Mouse (Mus musculus) spleen, postnatal 10 days (tissue): ENCODE data around the gene Smyd1.
"Not testable (repeated sequence)": the region's sequence is repeated elsewhere in the genome, so short reads cannot be mapped to it uniquely, and the experiment has no call there.

Source experiments
- DNase-seq, 2 experiments: peaks; one replicate each; pipeline ENCODE4 v3.0.0; 2021 to 2022; ENCODE audit warnings: low spot score in 2 of 2

Gene Smyd1

DNA sequence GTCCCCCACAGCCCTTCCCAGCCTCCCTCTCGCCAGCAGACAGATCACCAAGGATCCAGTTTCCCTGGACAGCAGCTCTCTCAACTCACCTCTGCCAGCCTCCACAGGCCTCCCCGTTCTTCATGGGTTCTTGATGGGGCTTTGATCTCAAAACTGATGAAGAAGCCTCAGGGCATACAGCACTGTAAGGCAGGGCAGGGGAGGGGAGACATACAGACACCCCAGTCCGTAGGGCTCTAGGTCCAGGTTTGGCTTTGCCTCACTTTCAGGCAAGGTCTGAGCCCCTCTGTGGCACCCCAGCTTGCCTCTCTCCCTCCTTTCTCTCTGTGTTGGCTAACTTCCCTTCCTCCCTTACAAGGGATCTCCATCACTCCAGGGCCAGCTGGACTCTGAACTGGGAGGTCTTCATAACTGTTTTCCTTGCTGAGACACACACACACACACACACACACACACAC, at the start of gene Smyd1:
TSS of gene Smyd1 (minus strand) at position 408 of the 458 bp plus-strand sequence.
- no peak for DNase-seq

DNA sequence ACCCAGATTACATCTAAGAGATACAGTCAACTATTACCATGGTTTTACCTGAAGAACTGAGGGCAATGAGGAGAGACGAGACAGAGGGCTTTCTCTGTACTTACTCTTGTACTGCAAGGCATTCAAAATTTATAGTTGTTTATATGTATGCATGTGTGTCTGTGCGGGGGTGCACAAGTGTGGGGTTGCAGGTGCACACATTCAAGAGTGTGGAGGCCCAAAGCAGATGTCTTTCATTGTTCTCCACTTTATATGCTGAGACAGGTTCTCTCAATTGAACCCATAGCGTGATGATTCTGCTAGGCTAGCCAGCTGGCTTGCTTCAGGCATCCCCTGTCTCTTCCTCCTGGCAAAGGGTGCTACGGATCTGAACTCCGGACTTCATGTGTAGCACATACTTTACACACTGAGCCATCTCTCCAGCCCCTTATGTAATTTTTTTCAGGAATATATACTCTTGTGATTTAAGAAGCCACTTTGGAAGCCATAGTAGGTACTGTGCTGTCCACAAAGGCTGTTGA, 49.1 kb upstream of the Smyd1 start:
- DNase-seq, result no peak

DNA sequence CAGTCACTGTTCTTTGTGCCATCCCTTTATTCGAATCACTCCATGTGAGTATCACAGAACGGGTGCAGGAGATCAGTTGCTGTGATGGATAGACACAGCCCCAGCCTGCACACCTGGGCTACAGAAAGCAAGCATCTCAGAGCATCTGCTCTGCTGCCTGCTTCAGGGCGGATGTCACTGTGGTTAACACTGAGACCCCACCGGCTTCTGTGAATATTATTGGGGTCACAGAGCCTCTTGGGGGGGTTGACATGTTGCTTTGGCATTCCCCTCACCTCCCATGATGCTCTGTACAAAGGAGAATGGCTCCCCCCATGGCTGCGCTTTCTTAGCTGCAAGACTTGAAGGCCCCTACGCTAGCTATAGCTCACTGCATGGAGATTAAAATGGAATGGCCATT, 47.4 kb upstream of the Smyd1 start:
- no peak for DNase-seq

GRCm38 (mm10) chr6:71363995-71364394, 42.0 kb upstream of the Smyd1 start:
- DNase-seq, result no peak

DNA sequence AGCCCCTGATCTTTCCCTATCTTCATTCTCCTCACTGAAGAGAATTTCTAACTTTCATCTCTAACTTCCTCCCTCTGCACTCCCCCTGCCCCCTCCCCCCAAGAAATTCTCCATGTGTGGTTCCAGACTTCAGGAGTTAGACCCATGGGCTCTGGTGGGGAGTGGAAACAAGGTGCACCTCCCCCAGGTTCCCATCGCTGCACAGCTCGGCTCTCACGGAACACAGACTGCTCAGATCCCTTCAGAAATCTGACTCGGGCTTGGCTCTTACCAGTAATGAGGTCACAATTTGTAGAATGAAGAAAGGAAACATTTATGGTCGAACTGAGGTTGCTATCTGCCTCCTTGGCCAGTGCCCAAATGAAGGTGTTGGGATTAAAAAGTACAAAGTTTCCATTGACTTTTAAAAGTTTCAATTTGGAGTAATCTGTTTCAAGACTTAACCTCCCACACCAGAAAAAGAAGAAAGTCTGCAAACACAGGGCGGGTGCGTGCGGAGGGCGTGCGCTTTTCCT, 39.2 kb upstream of the Smyd1 start:
- no peak for DNase-seq

GRCm38 (mm10) chr6:71360751-71361150, 38.7 kb upstream of the Smyd1 start:
- DNase-seq, result no peak

DNA sequence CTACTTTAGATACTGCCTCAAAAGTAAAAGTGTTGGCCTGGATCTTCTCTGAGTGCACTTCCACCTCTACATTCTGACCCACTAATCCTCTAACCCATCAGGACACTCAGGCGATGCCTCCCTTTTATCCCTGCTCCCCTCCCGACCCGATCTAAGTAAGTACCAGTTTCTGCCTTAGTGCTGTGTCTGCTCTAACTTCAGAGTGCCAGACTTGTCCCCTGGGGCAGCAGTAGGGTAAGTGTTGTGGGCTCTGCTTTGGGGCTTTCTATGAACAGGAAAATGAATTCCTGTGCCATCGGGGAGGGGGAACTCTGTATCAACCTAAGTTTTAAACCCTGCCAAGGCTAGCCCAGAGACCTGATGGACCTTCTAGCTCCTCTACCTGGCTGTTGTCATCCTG, 38.2 kb upstream of the Smyd1 start:
- DNase-seq, result no peak

- DNase-seq, result no peak
These were observed 35.5 kb upstream of the Smyd1 start for GRCm38 (mm10) chr6:71357493-71357892.

DNA sequence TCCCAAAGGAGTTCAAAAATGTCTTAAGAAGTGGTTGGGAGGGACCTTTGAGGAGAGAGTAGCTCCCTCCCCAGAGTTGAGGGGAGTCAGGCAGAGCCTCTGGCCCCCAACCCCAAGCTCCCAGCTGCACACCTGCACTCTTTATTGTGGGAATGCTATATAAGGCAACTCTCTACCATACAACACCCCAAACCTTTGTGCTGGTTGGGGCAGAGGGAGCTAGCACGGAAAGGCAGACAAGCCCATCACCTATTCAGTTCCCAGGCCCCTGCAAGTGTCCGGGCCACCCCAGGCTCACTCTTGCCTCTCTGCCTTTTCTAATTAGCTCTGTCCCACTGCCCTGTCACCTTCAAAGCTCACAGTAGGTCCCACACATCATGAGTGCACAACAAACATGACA, 31.7 kb upstream of the Smyd1 start:
- DNase-seq, result no peak

DNA sequence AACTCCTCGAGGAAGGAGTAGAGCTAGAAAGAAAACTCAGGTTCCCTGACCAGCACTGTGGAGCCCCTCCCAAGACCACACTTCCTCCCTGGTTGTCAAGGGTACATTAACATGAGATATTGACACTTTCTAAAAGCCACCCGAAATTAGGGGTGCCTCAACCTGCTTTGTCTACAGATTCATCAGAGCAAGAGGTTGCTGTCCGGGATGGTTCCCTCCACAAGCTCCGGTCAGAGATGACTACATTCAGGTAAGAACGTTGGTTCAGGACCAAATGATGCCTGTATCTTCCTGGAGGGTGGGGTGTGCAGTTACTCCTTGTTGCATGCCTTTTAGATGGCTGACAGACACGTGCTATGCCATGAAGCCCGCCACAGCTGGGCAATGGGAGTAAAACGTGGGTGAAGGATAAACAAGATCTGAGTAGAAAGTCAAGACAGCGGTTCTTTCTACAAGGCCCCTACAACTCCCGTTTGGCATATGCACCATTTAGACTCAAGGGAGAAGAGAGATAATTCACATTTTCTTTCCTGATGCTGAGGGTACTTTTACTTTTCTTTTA, 30.9 kb upstream of the Smyd1 start:
- no peak for DNase-seq

DNA sequence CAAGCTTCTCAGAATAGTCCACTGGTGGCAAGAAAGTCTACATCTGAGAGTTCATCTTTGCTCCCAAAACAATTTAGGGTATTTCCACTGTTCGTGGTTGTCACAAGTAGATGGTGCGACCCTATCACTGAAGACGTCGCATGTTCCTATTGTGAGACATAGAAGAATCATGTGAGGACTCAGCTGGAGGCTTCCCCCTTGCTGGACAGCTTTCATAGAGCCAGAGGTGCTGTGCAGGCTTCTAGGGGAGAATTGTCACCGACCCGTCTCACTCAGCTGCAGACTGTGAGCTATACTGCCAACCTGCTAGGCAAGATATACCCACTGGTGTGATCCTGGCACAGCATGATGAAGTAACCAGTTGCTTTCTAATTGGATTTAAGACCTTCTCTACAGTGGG, 30.2 kb upstream of the Smyd1 start:
- DNase-seq, result no peak

- DNase-seq, result no peak
These were observed 29.2 kb upstream of the Smyd1 start for GRCm38 (mm10) chr6:71351201-71351600.

- no peak for DNase-seq
These were observed 26.0 kb upstream of the Smyd1 start for GRCm38 (mm10) chr6:71348006-71348405.

DNA sequence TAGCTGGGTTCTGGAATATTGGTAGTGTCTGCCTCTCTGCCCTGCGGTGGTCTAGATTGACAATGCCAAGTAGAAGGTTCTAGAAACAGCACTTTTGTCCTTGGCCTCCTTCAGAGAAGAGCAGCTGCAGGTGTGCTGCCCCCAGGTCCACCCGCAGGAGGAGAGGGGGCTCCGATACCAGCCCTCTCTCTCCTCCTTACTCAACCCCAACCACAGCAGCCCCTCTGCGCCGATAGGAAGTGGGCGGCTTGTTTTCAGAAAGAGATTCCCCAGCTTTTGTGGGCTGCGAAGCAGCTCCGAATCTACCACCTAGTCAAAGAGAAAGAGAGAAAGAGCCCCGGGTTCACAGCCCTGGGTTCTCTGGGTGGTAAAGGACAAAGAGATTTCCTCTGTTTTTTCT, 19.1 kb upstream of the Smyd1 start:
- no peak for DNase-seq

GRCm38 (mm10) chr6:71339351-71339750, 17.3 kb upstream of the Smyd1 start:
- DNase-seq, result no peak

DNA sequence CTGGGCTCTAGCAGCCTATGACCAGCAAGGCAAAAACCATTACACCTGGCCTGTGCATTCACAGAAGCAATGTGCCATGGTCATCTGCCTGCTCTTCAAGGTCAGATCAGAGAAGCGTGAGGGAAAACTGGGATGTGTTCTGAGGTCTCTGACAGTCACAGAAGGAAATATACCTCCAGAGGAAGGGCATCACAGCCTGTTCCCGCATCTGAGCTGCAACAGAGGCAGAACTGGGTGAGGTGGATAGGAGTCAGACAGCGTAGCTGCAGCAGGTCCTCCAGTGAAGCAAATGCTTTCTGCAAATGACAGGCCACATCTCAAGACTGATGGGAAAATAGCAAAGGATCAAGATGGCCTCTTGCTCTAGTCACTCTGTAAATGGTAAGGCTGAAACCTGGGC, 16.9 kb upstream of the Smyd1 start:
- no peak for DNase-seq

DNA sequence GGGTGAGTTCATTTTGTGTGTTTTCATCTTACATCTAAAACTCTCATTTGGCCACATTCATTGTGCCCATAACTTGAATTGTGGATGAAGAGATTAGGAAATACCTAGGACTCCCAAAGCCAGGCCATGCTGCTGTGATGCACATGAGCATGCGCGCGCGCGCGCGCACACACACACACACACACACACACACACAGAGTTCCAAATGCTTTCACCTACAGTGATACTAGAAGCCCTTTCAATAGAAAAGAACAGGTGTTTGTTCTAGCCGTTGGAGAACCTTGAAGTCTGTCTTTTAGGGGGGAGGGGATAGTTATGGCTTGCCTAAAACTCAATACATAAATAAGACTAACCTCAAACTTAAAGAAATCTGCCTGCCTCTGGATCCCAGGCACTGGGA, 15.6 kb upstream of the Smyd1 start:
- no peak for DNase-seq

- no peak for DNase-seq
These were observed 11.7 kb upstream of the Smyd1 start for GRCm38 (mm10) chr6:71333578-71334273.

DNA sequence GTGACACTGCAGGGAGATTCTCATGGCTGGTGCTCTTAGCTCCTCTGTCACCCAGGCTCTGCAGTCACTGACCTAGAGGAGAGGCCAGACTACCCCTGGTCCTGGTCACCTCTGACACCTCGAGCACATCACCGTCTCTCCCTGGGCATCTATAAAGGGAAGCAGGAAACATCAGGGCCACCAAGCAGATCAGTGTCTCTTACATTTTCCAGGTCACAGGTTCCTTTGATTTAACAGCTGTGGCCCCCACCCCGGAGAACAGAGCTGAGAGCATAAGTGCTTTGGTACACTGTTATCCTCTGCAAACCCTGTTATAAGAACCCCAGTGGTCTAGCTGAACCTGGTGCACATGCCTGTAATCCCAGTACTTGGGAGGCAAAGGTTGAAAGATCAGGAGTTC, 11.0 kb upstream of the Smyd1 start:
- no peak for DNase-seq

DNA sequence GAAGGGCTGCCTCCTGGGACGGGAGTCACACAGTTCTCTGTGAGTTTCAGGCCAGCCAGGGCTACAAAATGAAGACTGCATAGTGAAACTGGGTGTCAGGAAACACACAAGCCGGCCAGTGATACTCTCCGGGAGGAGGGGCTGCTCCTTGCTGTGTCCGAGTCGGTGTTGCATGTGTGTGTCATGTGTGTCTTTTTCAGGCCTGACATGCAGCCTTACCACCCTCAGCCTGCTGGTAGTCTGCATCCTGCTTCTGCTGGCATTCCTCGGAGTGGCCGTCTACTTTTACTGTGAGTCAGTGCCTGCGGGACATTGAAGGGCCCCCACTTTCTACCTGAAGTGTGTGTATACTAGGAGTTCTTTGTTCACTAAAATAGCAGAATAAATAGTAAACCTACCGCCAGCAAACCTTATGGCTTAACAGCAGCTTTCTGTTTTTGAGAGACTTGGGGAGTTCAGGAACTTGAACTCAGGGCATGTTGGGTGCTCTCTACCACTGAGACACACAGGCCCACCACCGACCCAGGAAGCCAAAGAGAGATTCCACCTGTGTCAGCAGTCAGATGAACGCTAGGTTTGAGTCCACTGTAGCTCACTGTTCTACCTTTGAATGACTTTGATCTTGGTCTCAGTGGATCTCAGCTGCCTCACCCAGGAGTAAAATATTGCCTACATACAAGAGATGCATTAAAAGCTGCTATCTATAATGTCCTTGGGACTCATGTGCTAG, 10.4 kb upstream of the Smyd1 start:
- no peak for DNase-seq

- not testable (repeated sequence) for DNase-seq
These were observed 9.5 kb upstream of the Smyd1 start for GRCm38 (mm10) chr6:71331491-71331890.

- DNase-seq, result no peak
These were observed 8.5 kb upstream of the Smyd1 start for GRCm38 (mm10) chr6:71330486-71330885.

DNA sequence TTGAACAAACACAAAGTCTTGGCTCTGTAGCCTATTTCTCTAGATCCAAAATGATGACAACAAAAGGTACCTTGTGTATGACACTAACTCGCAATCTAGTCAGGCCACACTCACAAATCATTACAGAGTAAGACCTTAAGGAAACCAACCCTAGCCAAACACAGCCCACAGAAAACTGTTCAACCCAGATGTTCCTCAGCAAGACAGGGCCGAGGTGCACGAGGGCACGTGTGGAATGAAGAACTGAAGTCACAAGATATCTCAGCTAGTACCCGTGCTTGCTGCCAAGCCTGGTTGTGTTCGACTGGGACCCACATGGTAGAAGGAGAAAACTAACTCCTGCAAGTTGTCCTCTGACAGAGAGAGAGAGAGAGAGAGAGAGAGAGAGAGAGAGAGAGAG, 7.8 kb upstream of the Smyd1 start:
- DNase-seq, result no peak
